Mouse (Mus musculus) neural tube, embryonic 12.5 days (tissue): Measurements from ENCODE around the gene Rnf216. TPM values are rescaled to one million over a fixed set of nuclear protein-coding genes. Genes with fewer than 3 reads are reported as not detected.

ENCODE experiments used
- ATAC-seq: fragments of 200-750 bp; cut with Nextera tagmentation; 2 replicates; pipeline ENCODE4 v1.8.0; 2017; ENCODE audit warnings: low read depth, mild to moderate bottlenecking, moderate TSS enrichment, moderate library complexity; ENCODE audit not compliant: low FRiP score
- H3K27ac ChIP-seq: fragments of 300-500 bp; sonication (generic); 2 replicates; pipeline ENCODE4 v1.5.1; 2016
- H3K27me3 ChIP-seq: fragments of 300-500 bp; sonication (generic); replicated peaks from 2 replicates; pipeline ENCODE4 v1.6.1; 2016; ENCODE audit warnings: mild to moderate bottlenecking
- H3K36me3 ChIP-seq: fragments of 300-500 bp; sonication (generic); 2 replicates; pipeline ENCODE4 v1.6.1; 2016; ENCODE audit warnings: mild to moderate bottlenecking
- H3K4me1 ChIP-seq: fragments of 300-500 bp; sonication (generic); 2 replicates; pipeline ENCODE4 v1.6.1; 2016
- H3K4me2 ChIP-seq: fragments of 300-500 bp; sonication (generic); replicated peaks from 2 replicates; pipeline ENCODE4 v1.6.1; 2016; ENCODE audit warnings: mild to moderate bottlenecking
- H3K4me3 ChIP-seq: fragments of 300-500 bp; sonication (generic); 2 replicates; pipeline ENCODE4 v1.5.1; 2016
- H3K9ac ChIP-seq: fragments of 300-500 bp; sonication (generic); 2 replicates; pipeline ENCODE4 v1.6.1; 2016; ENCODE audit warnings: mild to moderate bottlenecking
- H3K9me3 ChIP-seq: fragments of 300-500 bp; sonication (generic); 2 replicates; pipeline ENCODE4 v1.6.1; 2016; ENCODE audit warnings: mild to moderate bottlenecking
- WGBS: fragments of 180-500 bp; shearing (Covaris S2); methylation state at CpG from one replicate; pipeline ENCODE4 v1.1.7; 2016; 5-methylcytosine and 5-hydroxymethylcytosine counted together
- polyA plus RNA-seq: library from polyadenylated mRNA; unstranded; fragments of >200 nt; fragmentation: Nextera tagmentation; extraction: Ambion mirVana; gene quantifications from 2 replicates; pipeline ENCODE4 v1.2.1, GENCODE M21; 2016

The Rnf216 gene
- polyA plus RNA-seq, 1 experiment from 2014 or later, result 47.1 TPM

- ATAC-seq, result no peak
- H3K9ac ChIP-seq, result no peak overlapping the region
- no peak overlapping the region for H3K4me3 ChIP-seq
- H3K27ac ChIP-seq, result no peak overlapping the region
- no peaks in the 10 kb centered on the region for H3K27me3 ChIP-seq
- H3K4me2 ChIP-seq, result no peak overlapping the region
- 50% methylated on average over 2 of the region's 2 CpGs for WGBS
- no peaks in the 10 kb centered on the region for H3K9me3 ChIP-seq
- H3K36me3 ChIP-seq, result peaks cover 2% of the 10 kb centered on the region; the same call in 1 of the 2 replicates
- peaks cover 20% of the 10 kb centered on the region for H3K4me1 ChIP-seq
These were observed 80.1 kb downstream of the Rnf216 start for GRCm38 (mm10) chr5:143032639-143033146.

- ATAC-seq, result no peak
- 0 out of 2 replicates have a peak overlapping the region, but pooled peaks have one; percentile 5 for H3K27ac ChIP-seq
These were observed 81.1 kb downstream of the Rnf216 start for GRCm38 (mm10) chr5:143031681-143032080.

DNA sequence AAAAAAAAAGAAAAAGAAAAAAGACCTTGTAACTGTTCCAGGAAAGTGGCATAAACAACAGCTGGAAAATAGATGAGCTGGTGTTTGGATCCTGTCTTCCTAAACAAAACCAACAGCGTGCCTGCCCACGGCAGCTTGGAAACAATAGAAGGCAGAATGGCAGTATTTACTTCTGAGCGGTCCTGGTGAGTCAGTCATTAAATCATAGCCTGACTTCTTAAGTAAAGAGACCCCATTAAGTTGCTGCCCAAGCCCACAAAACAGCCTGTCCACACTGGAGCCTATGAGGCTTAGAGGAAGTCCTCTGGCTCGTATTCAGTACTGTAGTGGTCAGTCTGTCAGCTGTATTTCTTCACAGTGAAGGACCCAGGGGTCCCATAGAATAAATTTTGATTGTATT is 81.6 kb downstream of the Rnf216 start:
- no peaks in the 10 kb centered on the region for H3K27me3 ChIP-seq
- H3K9ac ChIP-seq, result 0 out of 2 replicates have a peak overlapping the region, but pooled peaks have one; percentile 5
- no peak overlapping the region for H3K4me3 ChIP-seq
- peaks cover 16% of the 10 kb centered on the region for H3K36me3 ChIP-seq
- H3K4me2 ChIP-seq, result 0 out of 2 replicates have a peak overlapping the region, but pooled peaks have one; percentile 12
- H3K9me3 ChIP-seq, result no peaks in the 10 kb centered on the region
- no peak overlapping the region for H3K27ac ChIP-seq
- ATAC-seq, result no peak
- H3K4me1 ChIP-seq, result peaks cover 20% of the 10 kb centered on the region
- 10% methylated on average over 4 of the region's 4 CpGs for WGBS

More at GRCm38 (mm10) chr5:143031681-143032080, 81.1 kb downstream of the Rnf216 start:
- 20% methylated on average over 7 of the region's 7 CpGs for WGBS
- Histone ChIP-seq H3K27me3 (no peaks in the 10 kb centered on the region), H3K4me3 (no peak overlapping the region), H3K36me3 (peaks cover 11% of the 10 kb centered on the region), H3K4me2 (0 out of 2 replicates have a peak overlapping the region, but pooled peaks have one; percentile 12), H3K9me3 (no peaks in the 10 kb centered on the region), H3K9ac (0 out of 2 replicates have a peak overlapping the region, but pooled peaks have one; percentile 13), H3K4me1 (peaks cover 20% of the 10 kb centered on the region)

- Histone ChIP-seq H3K4me1 (no peaks in the 10 kb centered on the region), H3K9ac (no peak overlapping the region), H3K27ac (no peak overlapping the region), H3K4me2 (no peak overlapping the region), H3K4me3 (no peak overlapping the region), H3K27me3 (no peaks in the 10 kb centered on the region), H3K9me3 (no peaks in the 10 kb centered on the region), H3K36me3 (peaks cover 38% of the 10 kb centered on the region)
- 96% methylated on average over 2 of the region's 2 CpGs for WGBS
- ATAC-seq, result no peak
These were observed 88.9 kb downstream of the Rnf216 start for GRCm38 (mm10) chr5:143023887-143024286.

DNA sequence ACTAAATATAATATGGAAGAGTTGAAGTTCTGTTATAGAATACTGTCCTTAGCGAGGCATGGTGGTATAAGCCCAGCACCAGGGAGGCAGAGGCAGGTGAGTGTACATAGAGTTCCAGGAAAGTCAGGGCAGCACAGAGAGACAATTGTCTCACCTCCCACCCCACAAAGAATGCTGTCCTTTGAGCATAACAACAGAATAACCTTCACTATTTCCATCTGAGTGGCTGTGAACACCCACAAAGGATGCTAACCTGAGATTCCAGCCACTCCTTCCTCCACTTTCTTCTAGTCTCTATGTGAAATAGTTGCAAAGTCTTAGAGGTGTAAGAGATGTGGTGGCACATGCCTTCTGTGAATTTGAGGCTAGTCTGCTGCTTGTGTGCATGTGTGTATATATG is 89.8 kb downstream of the Rnf216 start:
- H3K4me3 ChIP-seq, result no peak overlapping the region
- H3K4me1 ChIP-seq, result no peaks in the 10 kb centered on the region
- no peak for ATAC-seq
- H3K9me3 ChIP-seq, result no peaks in the 10 kb centered on the region
- peaks cover 38% of the 10 kb centered on the region for H3K36me3 ChIP-seq
- no peak overlapping the region for H3K27ac ChIP-seq
- no peaks in the 10 kb centered on the region for H3K27me3 ChIP-seq
- 100% methylated on average over 1 of the region's 1 CpGs for WGBS
- no peak overlapping the region for H3K9ac ChIP-seq
- H3K4me2 ChIP-seq, result no peak overlapping the region

DNA sequence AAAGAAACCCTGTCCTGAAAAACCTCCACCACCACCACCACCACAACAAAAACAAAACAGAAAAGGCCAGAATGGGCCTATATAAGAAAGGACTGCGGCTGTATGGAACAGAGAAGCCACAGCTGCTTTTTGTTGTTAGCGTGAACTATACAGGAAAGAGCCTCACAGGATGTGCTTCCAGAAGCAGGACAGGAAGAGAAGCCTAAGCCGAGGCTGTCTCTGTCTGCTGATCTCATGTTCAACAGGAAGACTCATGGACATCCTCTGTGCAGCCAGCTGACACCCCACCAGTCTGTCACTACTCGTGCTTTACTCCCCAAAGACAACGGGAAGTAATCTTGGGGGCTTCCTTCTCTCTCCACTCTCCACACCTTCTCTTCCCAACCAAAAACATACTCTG is 95.4 kb downstream of the Rnf216 start:
- H3K4me3 ChIP-seq, result no peak overlapping the region
- ATAC-seq, result no peak
- no peak overlapping the region for H3K4me2 ChIP-seq
- no peaks in the 10 kb centered on the region for H3K9me3 ChIP-seq
- H3K36me3 ChIP-seq, result peaks cover 37% of the 10 kb centered on the region
- H3K4me1 ChIP-seq, result no peaks in the 10 kb centered on the region
- H3K9ac ChIP-seq, result no peak overlapping the region
- H3K27me3 ChIP-seq, result no peaks in the 10 kb centered on the region
- no peak overlapping the region for H3K27ac ChIP-seq
- WGBS, result 91% methylated on average over 5 of the region's 5 CpGs

GRCm38 (mm10) chr5:143009383-143009782 is 103.4 kb downstream of the Rnf216 start:
- Histone ChIP-seq H3K9me3 (no peaks in the 10 kb centered on the region), H3K27ac (peak overlapping the region; percentile 43), H3K4me2 (no peak overlapping the region), H3K4me3 (no peak overlapping the region), H3K36me3 (peaks cover 39% of the 10 kb centered on the region), H3K9ac (no peak overlapping the region), H3K4me1 (peaks cover 5% of the 10 kb centered on the region; the same call in 1 of the 2 replicates), H3K27me3 (no peaks in the 10 kb centered on the region)
- 58% methylated on average over 11 of the region's 11 CpGs for WGBS
- ATAC-seq, result no peak

DNA sequence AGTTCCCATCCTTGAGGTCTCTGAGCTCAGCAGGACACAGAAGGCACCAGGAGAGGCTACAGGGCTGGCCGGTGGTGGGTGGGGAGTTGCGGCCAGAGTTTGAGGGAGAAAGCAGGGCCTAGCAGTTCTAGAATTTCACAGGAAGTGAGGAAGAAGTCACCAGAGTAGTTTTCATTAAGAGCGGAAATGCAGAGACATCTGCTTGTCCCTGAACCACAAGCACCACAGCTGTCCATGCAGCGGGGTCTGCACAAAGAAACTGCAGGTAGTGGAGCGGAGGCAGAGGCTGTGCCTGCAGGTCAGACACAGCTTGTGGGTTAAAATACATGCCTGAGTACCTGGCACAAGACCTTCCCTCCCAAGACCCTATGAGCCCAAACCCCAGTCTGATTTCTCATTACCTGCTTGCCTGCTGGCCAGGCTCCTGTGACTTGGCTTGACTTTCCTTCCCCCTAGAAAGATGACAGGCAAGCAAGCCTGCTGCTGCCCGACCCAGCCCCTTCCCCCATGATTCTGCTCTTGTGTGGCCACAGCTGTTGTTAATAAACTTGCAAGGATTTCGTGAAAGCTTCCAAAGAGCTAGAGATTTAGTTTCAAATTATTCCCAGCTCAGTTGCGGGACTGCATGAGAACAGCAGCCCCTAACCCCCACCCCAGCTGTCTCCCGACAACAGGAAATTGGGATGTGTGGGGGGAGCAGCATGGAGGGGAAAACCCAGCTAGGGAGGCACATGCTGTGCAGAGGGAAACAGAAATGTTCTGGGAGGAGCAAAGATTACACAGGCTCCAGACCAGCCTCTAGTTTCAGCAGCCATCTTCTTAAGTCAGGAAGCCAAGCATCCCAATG is 111.9 kb downstream of the Rnf216 start:
- H3K4me2 ChIP-seq, result 0 out of 2 replicates have a peak overlapping the region, but pooled peaks have one; percentile 18
- H3K4me1 ChIP-seq, result peaks cover 14% of the 10 kb centered on the region
- no peak for ATAC-seq
- peak overlapping the region; percentile 53 for H3K27ac ChIP-seq
- no peak overlapping the region for H3K4me3 ChIP-seq
- WGBS, result 54% methylated on average over 9 of the region's 9 CpGs
- no peak overlapping the region; the same call in 1 of the 2 replicates for H3K9ac ChIP-seq
- no peaks in the 10 kb centered on the region for H3K9me3 ChIP-seq
- H3K27me3 ChIP-seq, result no peaks in the 10 kb centered on the region
- peaks cover 6% of the 10 kb centered on the region; the same call in 1 of the 2 replicates for H3K36me3 ChIP-seq

DNA sequence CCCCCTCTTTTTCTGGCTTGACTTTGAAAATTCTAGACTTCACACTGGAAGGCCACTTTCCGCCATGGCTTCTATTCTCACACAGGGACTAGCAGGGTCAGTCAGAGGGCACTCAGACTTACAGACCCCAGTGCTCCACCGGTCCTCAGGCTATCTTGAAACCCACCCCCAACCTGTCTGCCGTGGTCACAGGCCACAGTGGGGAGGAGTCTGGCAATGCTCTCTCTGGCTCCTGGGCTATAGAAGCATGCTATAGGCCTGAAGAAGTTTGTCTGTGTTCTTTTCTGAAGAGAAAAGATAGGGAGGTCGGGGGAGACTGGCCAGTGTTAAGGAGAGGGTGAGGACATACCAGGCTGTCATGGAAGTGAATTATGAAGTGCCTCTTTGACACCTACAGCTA is 112.7 kb downstream of the Rnf216 start:
- H3K9ac ChIP-seq, result no peak overlapping the region
- no peaks in the 10 kb centered on the region for H3K9me3 ChIP-seq
- no peak for ATAC-seq
- H3K36me3 ChIP-seq, result peaks cover 6% of the 10 kb centered on the region; the same call in 1 of the 2 replicates
- H3K4me1 ChIP-seq, result peaks cover 14% of the 10 kb centered on the region
- H3K4me2 ChIP-seq, result 0 out of 2 replicates have a peak overlapping the region, but pooled peaks have one; percentile 18
- H3K27me3 ChIP-seq, result no peaks in the 10 kb centered on the region
- H3K4me3 ChIP-seq, result no peak overlapping the region
- WGBS, result 44% methylated on average over 4 of the region's 4 CpGs
- 0 out of 2 replicates have a peak overlapping the region, but pooled peaks have one; percentile 53 for H3K27ac ChIP-seq

DNA sequence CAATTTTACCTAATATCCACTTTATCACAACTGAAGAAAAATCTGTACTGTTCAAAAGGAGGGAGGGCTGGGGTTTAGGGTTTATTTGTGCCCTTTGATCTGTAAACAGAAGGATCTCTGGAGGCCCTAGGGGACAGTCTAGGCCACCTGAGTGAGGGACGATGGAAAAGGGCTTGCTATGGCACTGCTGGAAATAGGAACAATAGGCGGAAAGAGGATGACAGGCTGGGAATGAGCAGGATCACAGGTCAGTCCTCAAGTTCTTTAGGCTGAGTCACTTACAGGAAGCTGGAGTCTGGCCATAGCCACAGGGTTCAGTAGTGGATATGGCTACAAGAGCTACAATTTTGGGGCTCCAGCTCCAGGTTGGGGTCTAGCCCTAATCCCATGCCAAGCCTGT is 114.6 kb downstream of the Rnf216 start:
- Histone ChIP-seq H3K9ac (no peak overlapping the region), H3K4me1 (peaks cover 14% of the 10 kb centered on the region), H3K36me3 (peaks cover 11% of the 10 kb centered on the region), H3K27me3 (no peaks in the 10 kb centered on the region), H3K4me2 (no peak overlapping the region), H3K4me3 (no peak overlapping the region), H3K9me3 (no peaks in the 10 kb centered on the region), H3K27ac (no peak overlapping the region)
- WGBS, result 45% methylated on average over 2 of the region's 2 CpGs
- ATAC-seq, result no peak

GRCm38 (mm10) chr5:142997526-142997925 is 115.3 kb downstream of the Rnf216 start:
- 72% methylated on average over 9 of the region's 9 CpGs for WGBS
- H3K4me2 ChIP-seq, result no peak overlapping the region
- ATAC-seq, result no peak
- H3K4me1 ChIP-seq, result peaks cover 14% of the 10 kb centered on the region
- no peaks in the 10 kb centered on the region for H3K27me3 ChIP-seq
- no peak overlapping the region for H3K27ac ChIP-seq
- H3K9me3 ChIP-seq, result no peaks in the 10 kb centered on the region
- H3K36me3 ChIP-seq, result peaks cover 17% of the 10 kb centered on the region
- H3K9ac ChIP-seq, result no peak overlapping the region
- H3K4me3 ChIP-seq, result no peak overlapping the region

DNA sequence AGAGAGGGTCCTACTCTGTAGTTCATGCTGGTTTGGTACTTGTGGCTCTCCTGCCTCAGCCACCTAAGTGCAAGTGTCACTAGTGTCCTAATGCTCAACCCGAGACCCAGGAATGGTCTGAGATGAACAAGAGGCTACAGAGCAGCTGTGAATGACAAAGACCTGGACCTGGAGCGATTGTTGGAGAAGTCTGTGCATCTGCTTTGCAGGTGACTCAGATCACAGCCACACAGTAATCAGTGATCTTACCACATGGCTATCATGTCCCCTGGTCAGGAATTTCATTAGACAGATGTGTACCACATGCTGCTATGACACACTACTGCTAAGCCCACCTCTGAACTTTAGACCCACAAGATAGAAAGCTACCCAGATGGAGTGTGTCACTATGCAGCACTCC is 118.0 kb downstream of the Rnf216 start:
- WGBS, result 87% methylated on average over 2 of the region's 2 CpGs
- H3K9me3 ChIP-seq, result no peaks in the 10 kb centered on the region
- no peaks in the 10 kb centered on the region for H3K4me1 ChIP-seq
- ATAC-seq, result no peak
- H3K4me2 ChIP-seq, result no peak overlapping the region
- no peaks in the 10 kb centered on the region for H3K27me3 ChIP-seq
- peaks cover 35% of the 10 kb centered on the region for H3K36me3 ChIP-seq
- H3K27ac ChIP-seq, result no peak overlapping the region
- no peak overlapping the region for H3K9ac ChIP-seq
- no peak overlapping the region for H3K4me3 ChIP-seq
